Mouse (Mus musculus) spleen, adult 18-20 months (tissue): ENCODE results near the gene Trib2.

ENCODE experiments used
- DNase-seq, 2 experiments: peaks; one replicate each; pipeline ENCODE4 v3.0.0; 2022; ENCODE audit warnings: mixed read lengths in 2 of 2

Trib2 gene

GRCm38 (mm10) chr12:15816740-15817178 lies at the start of gene Trib2:
Gene Trib2, minus strand, starts transcription at chr12:15816922.
- DNase-seq = peak; percentile 90 to 93

GRCm38 (mm10) chr12:15858005-15858404 lies 41.3 kb upstream of the Trib2 start:
- no peak for DNase-seq

- no peak for DNase-seq
Observed at GRCm38 (mm10) chr12:15855891-15856290, 39.2 kb upstream of the Trib2 start.

- DNase-seq = no peak
Observed at GRCm38 (mm10) chr12:15852781-15853180, 36.1 kb upstream of the Trib2 start.

- DNase-seq = no peak
Observed at GRCm38 (mm10) chr12:15852031-15852430, 35.3 kb upstream of the Trib2 start.

- no peak for DNase-seq
Observed at GRCm38 (mm10) chr12:15850441-15850895, 33.7 kb upstream of the Trib2 start.

GRCm38 (mm10) chr12:15849861-15850294 lies 33.2 kb upstream of the Trib2 start:
- DNase-seq = no peak

- DNase-seq = no peak
Observed at GRCm38 (mm10) chr12:15848391-15848790, 31.7 kb upstream of the Trib2 start.

GRCm38 (mm10) chr12:15844701-15845100 lies 28.0 kb upstream of the Trib2 start:
- DNase-seq = no peak

GRCm38 (mm10) chr12:15840864-15841557 lies 24.3 kb upstream of the Trib2 start:
- DNase-seq = no peak

GRCm38 (mm10) chr12:15838201-15838600 lies 21.5 kb upstream of the Trib2 start:
- DNase-seq = no peak

- DNase-seq = no peak
Observed at GRCm38 (mm10) chr12:15837566-15837965, 20.8 kb upstream of the Trib2 start.

GRCm38 (mm10) chr12:15832674-15833052 lies 15.9 kb upstream of the Trib2 start:
- DNase-seq = no peak

- DNase-seq = no peak
Observed at GRCm38 (mm10) chr12:15831941-15832673, 15.4 kb upstream of the Trib2 start.

GRCm38 (mm10) chr12:15830750-15831149 lies 14.0 kb upstream of the Trib2 start:
- no peak for DNase-seq

- no peak for DNase-seq
Observed at GRCm38 (mm10) chr12:15828815-15829398, 12.2 kb upstream of the Trib2 start.

GRCm38 (mm10) chr12:15821019-15821418 lies 4.3 kb upstream of the Trib2 start:
- no peak for DNase-seq

GRCm38 (mm10) chr12:15817365-15817764 lies 643 bp upstream of the Trib2 start:
- DNase-seq = no peak

GRCm38 (mm10) chr12:15816254-15816605 lies 492 bp downstream of the Trib2 start:
- peak; percentile 55 to 61 for DNase-seq

- DNase-seq = peak; percentile 68 to 72
Observed at GRCm38 (mm10) chr12:15815576-15816253, 1.0 kb downstream of the Trib2 start.

GRCm38 (mm10) chr12:15815170-15815575 lies 1.5 kb downstream of the Trib2 start:
- DNase-seq = peak; percentile 16 to 43

GRCm38 (mm10) chr12:15814249-15815081 lies 2.3 kb downstream of the Trib2 start:
- peak; percentile 48 to 59 for DNase-seq
